Comparison of ENCODE assay signal across 24 mouse cellular contexts in the genomic region with DNA sequence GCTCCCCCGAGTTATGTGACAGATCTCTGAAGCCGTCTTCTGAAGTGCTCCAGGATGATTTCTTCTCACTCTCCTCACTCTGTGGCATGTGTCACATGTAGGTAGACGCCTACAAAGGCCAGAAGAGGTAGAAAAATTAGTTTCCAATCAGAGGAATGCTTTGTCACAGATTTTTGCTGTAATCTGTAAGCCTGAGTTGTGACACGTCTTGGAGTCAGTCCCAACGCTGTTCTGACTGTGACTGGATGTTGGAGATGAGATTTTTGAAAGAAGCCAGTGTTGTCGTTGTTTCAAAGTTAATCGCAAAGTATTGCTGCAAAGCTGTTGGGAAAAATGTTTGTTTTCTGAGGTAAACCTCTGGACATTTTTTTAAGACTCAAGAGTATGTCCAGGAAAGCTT.
DNase-seq lines count a peak whose midpoint lies in the region; ATAC-seq lines count a peak whose summit lies in the region.
"Had no signal": no experiment of that assay in that cellular context is flagged by ENCODE, and none has a peak within 500 bp of the region (broad histone marks: within the 10 kb centered on the region; RNA-seq: fewer than 3 reads in every experiment).

No protein-coding gene starts in this region.

- H3K4me3 ChIP-seq in heart, embryonic 10.5 days, result no peak overlapping the region
- no peak overlapping the region for H3K4me3 ChIP-seq in heart, embryonic 12.5 days
- no peak overlapping the region for H3K4me3 ChIP-seq in brown adipose tissue, adult 24 weeks (ENCODE audit: insufficient read depth, low read depth, low read length)
- H3K4me3 ChIP-seq: embryonic facial prominence, embryonic 12.5 days; embryonic facial prominence, embryonic 15.5 days; heart, embryonic 13.5 days had no signal

- DNase-seq in heart, adult 11 months, result peak; percentile 90
- no peak for DNase-seq in heart, postnatal 36 days
- peak; percentile 53 for DNase-seq in heart, embryonic 10.5 days (ENCODE audit: low spot score)
- DNase-seq in embryo, embryonic 11 days, result no peak
- DNase-seq: adrenal gland, adult 8-10 months; adrenal gland, postnatal 25 days; cerebellum, adult 18-20 months; cerebellum, adult 9-10 months; cerebellum, postnatal 14 days; forebrain, postnatal 0 days; gastrocnemius, postnatal 10 days; kidney, adult 18-20 months; kidney, adult 9 months had no signal

- no peaks in the 10 kb centered on the region for H3K9me3 ChIP-seq in heart, embryonic 10.5 days
- no peaks in the 10 kb centered on the region for H3K9me3 ChIP-seq in heart, embryonic 12.5 days (replicated peaks)
- H3K9me3 ChIP-seq: embryonic facial prominence, embryonic 12.5 days; embryonic facial prominence, embryonic 15.5 days; heart, embryonic 13.5 days had no signal

- intact Hi-C loops in heart, postnatal 36 days (cut with DNase I), result no loop called here

- H3K27ac ChIP-seq in heart, embryonic 10.5 days, result no peak overlapping the region
- H3K27ac ChIP-seq in heart, embryonic 12.5 days (ENCODE audit: poor library complexity, severe bottlenecking), result no peak overlapping the region
- peak overlapping the region; percentile 62 for H3K27ac ChIP-seq in brown adipose tissue, adult 24 weeks (replicated peaks; ENCODE audit: low read depth, low read length)
- H3K27ac ChIP-seq: embryonic facial prominence, embryonic 12.5 days; embryonic facial prominence, embryonic 15.5 days; heart, embryonic 13.5 days; hindbrain, embryonic 14.5 days; hindbrain, postnatal 0 days had no signal

- peaks cover 12% of the 10 kb centered on the region for H3K4me1 ChIP-seq in heart, embryonic 10.5 days
- peaks cover 9% of the 10 kb centered on the region for H3K4me1 ChIP-seq in heart, embryonic 12.5 days (replicated peaks)
- peaks cover 12% of the 10 kb centered on the region; the same call in 1 of the 2 replicates for H3K4me1 ChIP-seq in brown adipose tissue, adult 24 weeks (ENCODE audit: control insufficient read depth, insufficient read depth, insufficient read length, low read length)

- no peak for ATAC-seq in heart, embryonic 12.5 days (ENCODE audit: insufficient number of reproducible peaks, low FRiP score)
- ATAC-seq: CD4-positive, CD25-positive, alpha-beta regulatory T cell, adult 4 months; forebrain, embryonic 14.5 days; forebrain, postnatal 0 days; hindbrain, postnatal 0 days; inflammation-experienced regulatory T-cells, adult 6 months; intestine, embryonic 16.5 days had no signal

- 74% methylated on average over 7 of the region's 7 CpGs for WGBS in heart, embryonic 10.5 days
- 68% methylated on average over 7 of the region's 7 CpGs for WGBS in heart, embryonic 12.5 days

- no peaks in the 10 kb centered on the region for H3K27me3 ChIP-seq in heart, embryonic 10.5 days (ENCODE audit: insufficient read depth, poor library complexity, severe bottlenecking)
- no peaks in the 10 kb centered on the region for H3K27me3 ChIP-seq in heart, embryonic 12.5 days (replicated peaks)
- H3K27me3 ChIP-seq: embryonic facial prominence, embryonic 12.5 days; embryonic facial prominence, embryonic 15.5 days; heart, embryonic 13.5 days had no signal

- H3K9ac ChIP-seq in heart, embryonic 12.5 days, result no peak overlapping the region
- H3K9ac ChIP-seq: embryonic facial prominence, embryonic 12.5 days; embryonic facial prominence, embryonic 15.5 days; forebrain, postnatal 0 days; heart, embryonic 13.5 days; hindbrain, embryonic 14.5 days had no signal

- H3K4me2 ChIP-seq in heart, embryonic 12.5 days, result no peak overlapping the region
- H3K4me2 ChIP-seq: embryonic facial prominence, embryonic 12.5 days; embryonic facial prominence, embryonic 15.5 days; heart, embryonic 13.5 days; hindbrain, embryonic 14.5 days had no signal

- H3K36me3 ChIP-seq in heart, embryonic 10.5 days, result no peaks in the 10 kb centered on the region
- no peaks in the 10 kb centered on the region for H3K36me3 ChIP-seq in heart, embryonic 12.5 days
- H3K36me3 ChIP-seq: embryonic facial prominence, embryonic 12.5 days; embryonic facial prominence, embryonic 15.5 days; heart, embryonic 13.5 days had no signal

Comparison
In these comparisons a context has a peak if more than half of its experiments do, and no peak if none do; other contexts are left out.
1. DNase-seq: peak in heart, adult 11 months (single experiment) and heart, embryonic 10.5 days (single experiment); none in heart, postnatal 36 days (0 of 2) and embryo, embryonic 11 days (single experiment).